Mouse (Mus musculus) gastrocnemius, postnatal 36 days (tissue): Measurements from ENCODE around the gene Gm8251. TPM values are rescaled to one million over a fixed set of nuclear protein-coding genes. Genes with fewer than 3 reads are reported as not detected.

Experiments
- total RNA-seq, 2 experiments: library from RNA; stranded (reverse); gene quantifications; 2 replicates each; pipeline ENCODE4 v1.2.3; 2021

Gm8251 gene
- total RNA-seq, 2 experiments from 2014 or later: not detected

Other genes with a start within 250 kb of the Gm8251 start
- 10 to 100 TPM; 10.2 to 10.4 TPM for gene Uxs1, start 234.1 kb downstream of the Gm8251 start, total RNA-seq
- gene Tpp2, start 128.3 kb downstream of the Gm8251 start, total RNA-seq: 10 to 100 TPM; 33.9 to 36.2 TPM
- gene Mettl21c, start 41.9 kb downstream of the Gm8251 start, total RNA-seq: 100 to 1,000 TPM; 109 to 134 TPM
- 1 to 10 TPM; 3.4 to 4.7 TPM for gene Tex30, start 40.5 kb upstream of the Gm8251 start, total RNA-seq
- 1 to 10 TPM; 6.4 to 6.7 TPM for gene Kdelc1, start 56.9 kb upstream of the Gm8251 start, total RNA-seq
- 1 to 10 TPM; 4.7 to 5.1 TPM for gene Bivm, start 57.0 kb upstream of the Gm8251 start, total RNA-seq
- gene Ercc5, start 85.8 kb upstream of the Gm8251 start, total RNA-seq: 10 to 100 TPM; 13.5 to 15.7 TPM
- 10 to 100 TPM; 15.7 to 19.9 TPM for gene Mettl21e, start 157.0 kb upstream of the Gm8251 start, total RNA-seq